Mouse (Mus musculus) myocyte (in vitro differentiated cells): ENCODE results near the gene Dhodh.

Source experiments
- CEBPB ChIP-seq: IDR thresholded peaks from 2 replicates; pipeline ENCODE4 v1.6.1; 2011; ENCODE audit warnings: mild to moderate bottlenecking, moderate library complexity; ENCODE audit not compliant: poor library complexity, insufficient read depth, severe bottlenecking
- E2F4 ChIP-seq: IDR thresholded peaks from one replicate; pipeline ENCODE4 v1.6.1; 2011; ENCODE audit warnings: mild to moderate bottlenecking, control low read depth, moderate library complexity; ENCODE audit not compliant: insufficient read depth
- MAX ChIP-seq: IDR thresholded peaks from one replicate; pipeline ENCODE4 v1.6.1; 2011; ENCODE audit warnings: low read depth, mild to moderate bottlenecking, control low read depth
- MYOD1 ChIP-seq, 3 experiments: IDR thresholded peaks; one replicate each; pipeline ENCODE4 v1.6.1; 2011; ENCODE audit warnings: control low read depth in 2 of 3, low read depth in 2 of 3, mild to moderate bottlenecking in 2 of 3, moderate library complexity in 1 of 3; ENCODE audit not compliant: insufficient read length in 2 of 3, control insufficient read depth in 1 of 3
- MYOG ChIP-seq, 3 experiments: IDR thresholded peaks; one replicate each; pipeline ENCODE4 v1.6.1; 2011; ENCODE audit warnings: control low read depth in 2 of 3, low read depth in 2 of 3, mild to moderate bottlenecking in 2 of 3; ENCODE audit not compliant: insufficient read length in 2 of 3, control insufficient read depth in 1 of 3, insufficient read depth in 1 of 3
- POLR2A ChIP-seq: IDR thresholded peaks from one replicate; pipeline ENCODE4 v1.6.1; 2011; ENCODE audit warnings: low read depth, mild to moderate bottlenecking, control low read depth, moderate library complexity; ENCODE audit not compliant: insufficient read length
- POLR2AphosphoS2 ChIP-seq: IDR thresholded peaks from one replicate; pipeline ENCODE4 v1.6.1; 2011; ENCODE audit warnings: low read depth, control low read depth; ENCODE audit not compliant: insufficient read length
- REST ChIP-seq: IDR thresholded peaks from one replicate; pipeline ENCODE4 v1.6.1; 2011; ENCODE audit warnings: mild to moderate bottlenecking, control low read depth, moderate library complexity; ENCODE audit not compliant: insufficient read depth, insufficient read length
- SRF ChIP-seq: IDR thresholded peaks from one replicate; pipeline ENCODE4 v1.6.1; 2011; ENCODE audit warnings: low read depth; ENCODE audit not compliant: control insufficient read depth, insufficient read length
- TCF12 ChIP-seq: IDR thresholded peaks from one replicate; pipeline ENCODE4 v1.6.1; 2011; ENCODE audit warnings: mild to moderate bottlenecking, control low read depth; ENCODE audit not compliant: poor library complexity, insufficient read depth, severe bottlenecking
- TCF3 ChIP-seq: IDR thresholded peaks from one replicate; pipeline ENCODE4 v1.6.1; 2011; ENCODE audit warnings: low read depth, control low read depth; ENCODE audit not compliant: insufficient read length
- USF1 ChIP-seq: IDR thresholded peaks from one replicate; pipeline ENCODE4 v1.6.1; 2011; ENCODE audit warnings: low read depth, mild to moderate bottlenecking, control low read depth, moderate library complexity

GRCm38 (mm10) chr8:109564766-109565165, 43.7 kb downstream of the Dhodh start:
- TF ChIP-seq TCF12: no peak
- no peak for TF ChIP-seq E2F4
- TF ChIP-seq REST: no peak
- no peak for TF ChIP-seq TCF3
- no peak for TF ChIP-seq POLR2A
- TF ChIP-seq MAX: no peak
- no peak for TF ChIP-seq SRF
- no peak for TF ChIP-seq USF1
- no peak for TF ChIP-seq MYOG (IDR thresholded peaks at IDR 0.05; ENCODE audit: control insufficient read depth in 1 of 3, insufficient read depth in 1 of 3, insufficient read length in 2 of 3, low read depth in 2 of 3)
- TF ChIP-seq MYOD1 (IDR thresholded peaks at IDR 0.05; ENCODE audit: control insufficient read depth in 1 of 3, insufficient read length in 2 of 3, low read depth in 2 of 3): no peak
- no peak for TF ChIP-seq CEBPB
- TF ChIP-seq POLR2AphosphoS2: no peak
